In the genomic region with DNA sequence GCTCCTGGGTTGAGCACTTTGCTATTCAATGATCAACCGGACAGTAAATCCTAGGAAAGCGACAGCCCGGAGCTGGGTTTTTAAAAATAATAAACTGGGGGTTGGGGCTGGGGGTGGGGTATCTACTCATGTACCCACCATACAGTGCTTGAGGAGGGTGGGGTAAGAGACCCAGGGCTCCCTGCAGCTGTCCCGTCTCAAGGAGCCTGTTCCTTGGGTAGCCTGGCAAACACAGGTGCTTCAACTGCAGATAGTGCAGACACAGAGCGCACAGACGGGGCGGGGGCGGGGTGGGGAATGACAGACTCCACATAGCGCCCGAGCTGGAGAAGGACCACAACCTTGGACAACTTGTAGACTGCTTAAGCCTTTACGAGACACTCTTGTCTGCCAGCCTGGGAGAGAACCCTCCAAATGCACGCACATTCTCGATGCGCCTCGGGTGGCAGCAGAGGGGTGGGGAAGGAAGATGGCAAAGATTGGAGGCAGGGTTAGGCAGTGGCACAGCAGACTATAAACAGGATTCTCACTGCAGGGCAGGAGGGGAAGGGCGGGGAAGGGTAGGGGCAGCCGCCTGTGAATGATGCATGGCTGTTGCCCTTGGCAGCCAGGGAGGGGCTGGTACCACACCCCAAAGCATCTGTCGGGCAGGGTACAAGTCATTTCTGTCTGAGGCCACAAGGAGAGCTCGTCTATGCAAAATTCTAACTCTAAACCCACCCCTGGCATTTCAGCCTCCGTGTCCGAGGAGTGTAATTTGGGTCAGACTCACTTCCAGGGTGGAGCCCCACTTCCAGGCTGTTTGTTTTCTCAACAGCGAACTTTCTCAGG, we compare ENCODE assay signal across 8 mouse cellular contexts. TPM values are rescaled to one million over a fixed set of nuclear protein-coding genes. Genes with fewer than 3 reads are reported as not detected.
DNase-seq lines count a peak whose midpoint lies in the region; ATAC-seq and TF ChIP-seq lines count a peak whose summit lies in the region.

No protein-coding gene starts in this region.

- 0 out of 2 replicates have a peak, but pooled peaks have one; percentile 21 for TF ChIP-seq CTCF in layer of hippocampus, adult 2 months (conservative IDR thresholded peaks at IDR 0.05)

- no peaks in the 10 kb centered on the region for H3K27me3 ChIP-seq in embryonic facial prominence, embryonic 10.5 days (replicated peaks; ENCODE audit: low read depth, poor library complexity, severe bottlenecking)
- H3K27me3 ChIP-seq in limb, embryonic 10.5 days (ENCODE audit: low read depth, poor library complexity, severe bottlenecking) = no peaks in the 10 kb centered on the region
- no peaks in the 10 kb centered on the region for H3K27me3 ChIP-seq in midbrain, embryonic 16.5 days (ENCODE audit: control insufficient read depth, insufficient read depth, low read depth, low read length)

- peaks cover 56% of the 10 kb centered on the region for H3K4me1 ChIP-seq in embryonic facial prominence, embryonic 10.5 days
- H3K4me1 ChIP-seq in limb, embryonic 10.5 days = peaks cover 50% of the 10 kb centered on the region
- H3K4me1 ChIP-seq in midbrain, embryonic 16.5 days (ENCODE audit: control insufficient read depth, insufficient read depth, low read length) = peaks cover 7% of the 10 kb centered on the region; the same call in 1 of the 2 replicates

- peak overlapping the region; percentile 14; the same call in 1 of the 2 replicates for H3K27ac ChIP-seq in layer of hippocampus, adult 2 months
- peak overlapping the region; percentile 48; the same call in 1 of the 2 replicates for H3K27ac ChIP-seq in embryonic facial prominence, embryonic 10.5 days (replicated peaks)
- peak overlapping the region; percentile 1; the same call in 1 of the 2 replicates for H3K27ac ChIP-seq in limb, embryonic 10.5 days
- no peak overlapping the region for H3K27ac ChIP-seq in midbrain, embryonic 16.5 days (ENCODE audit: low read length)

- peaks cover 19% of the 10 kb centered on the region for H3K36me3 ChIP-seq in embryonic facial prominence, embryonic 10.5 days (replicated peaks)
- H3K36me3 ChIP-seq in limb, embryonic 10.5 days = peaks cover 26% of the 10 kb centered on the region
- no peaks in the 10 kb centered on the region for H3K36me3 ChIP-seq in midbrain, embryonic 16.5 days (ENCODE audit: control insufficient read depth, insufficient read depth, low read length)

- H3K9me3 ChIP-seq in embryonic facial prominence, embryonic 10.5 days = no peaks in the 10 kb centered on the region
- no peaks in the 10 kb centered on the region for H3K9me3 ChIP-seq in limb, embryonic 10.5 days (replicated peaks)
- H3K9me3 ChIP-seq in midbrain, embryonic 16.5 days (replicated peaks; ENCODE audit: control insufficient read depth, low read length, poor library complexity, severe bottlenecking) = no peaks in the 10 kb centered on the region

- 70% methylated on average over 22 of the region's 22 CpGs for WGBS in embryonic facial prominence, embryonic 10.5 days
- 56% methylated on average over 22 of the region's 22 CpGs for WGBS in limb, embryonic 10.5 days
- WGBS in midbrain, embryonic 16.5 days = 67% methylated on average over 22 of the region's 22 CpGs

- no peak overlapping the region for H3K4me3 ChIP-seq in layer of hippocampus, adult 2 months
- H3K4me3 ChIP-seq in embryonic facial prominence, embryonic 10.5 days = no peak overlapping the region
- H3K4me3 ChIP-seq in limb, embryonic 10.5 days = no peak overlapping the region
- H3K4me3 ChIP-seq in midbrain, embryonic 16.5 days (ENCODE audit: low read depth, low read length) = no peak overlapping the region

- H3K4me2 ChIP-seq in midbrain, embryonic 16.5 days (ENCODE audit: low read length) = no peak overlapping the region

- peak; percentile 43; the same call in 1 of the 2 replicates for ATAC-seq in midbrain, embryonic 16.5 days

- DNase-seq in layer of hippocampus, adult 2 months (ENCODE audit: low spot score in 2 of 2) = no peak
- DNase-seq in layer of hippocampus, adult 8-10 months (ENCODE audit: low spot score in 2 of 2) = no peak
- no peak for DNase-seq in embryonic facial prominence, embryonic 10.5 days (ENCODE audit: low spot score)
- no peak for DNase-seq in limb, embryonic 10.5 days (ENCODE audit: low spot score)
- DNase-seq in Muller cell, postnatal 12 days (ENCODE audit: inconsistent ontology term) = no peak
- DNase-seq in left cerebral cortex, postnatal 36 days (ENCODE audit: low spot score in 2 of 2) = no peak
- no peak for DNase-seq in embryo, embryonic 10 days (ENCODE audit: low spot score)

- H3K9ac ChIP-seq in midbrain, embryonic 16.5 days (ENCODE audit: low read depth, low read length) = no peak overlapping the region

- intact Hi-C loops in left cerebral cortex, postnatal 36 days (cut with DNase I) = no loop called here

RNA-seq across cellular contexts. Expression of gene Gns, which starts 55.0 kb away (rescaled TPM):
- 10 to 100 TPM; 78.8 to 83.5 TPM for total RNA-seq in layer of hippocampus, adult 2 months (2021)
- 100 to 1,000 TPM in 2 of 4 experiments, 10 to 100 TPM in 2; 86.0 to 149 (median 114) TPM for total RNA-seq in layer of hippocampus, adult 8-10 months (2022)
- 40.0 and 41.4 TPM in 2 replicates for polyA plus RNA-seq in embryonic facial prominence, embryonic 10.5 days (2016; fragmentation: Nextera tagmentation; extraction: Ambion mirVana)
- polyA plus RNA-seq in limb, embryonic 10.5 days (2016; fragmentation: Nextera tagmentation; extraction: Ambion mirVana) = 29.5 and 35.6 TPM in 2 replicates
- polyA plus RNA-seq in midbrain, embryonic 16.5 days (2015; fragmentation: Nextera tagmentation; extraction: Ambion mirVana) = 38.3 and 38.6 TPM in 2 replicates
- total RNA-seq in left cerebral cortex, postnatal 36 days (2021) = 10 to 100 TPM; 78.5 to 80.8 TPM

RNA-seq across cellular contexts. Expression of gene Rassf3, which starts 56.3 kb away (rescaled TPM):
- 1 to 10 TPM; 8.8 to 9.3 TPM for total RNA-seq in layer of hippocampus, adult 2 months (2021)
- total RNA-seq in layer of hippocampus, adult 8-10 months (2022) = 10 to 100 TPM in 3 of 4 experiments, 1 to 10 TPM in 1; 9.3 to 20.4 (median 15.3) TPM
- 15.8 and 19.4 TPM in 2 replicates for polyA plus RNA-seq in embryonic facial prominence, embryonic 10.5 days (2016; fragmentation: Nextera tagmentation; extraction: Ambion mirVana)
- 18.0 and 21.1 TPM in 2 replicates for polyA plus RNA-seq in limb, embryonic 10.5 days (2016; fragmentation: Nextera tagmentation; extraction: Ambion mirVana)
- 4.2 and 4.6 TPM in 2 replicates for polyA plus RNA-seq in midbrain, embryonic 16.5 days (2015; fragmentation: Nextera tagmentation; extraction: Ambion mirVana)
- 10 to 100 TPM; 30.8 to 47.3 TPM for total RNA-seq in left cerebral cortex, postnatal 36 days (2021)
